Mouse (Mus musculus) MEL (cell line): ENCODE measurements around the gene Gpatch2l. TPM values are rescaled to one million over a fixed set of nuclear protein-coding genes. Genes with fewer than 3 reads are reported as not detected.

Source experiments
- DNase-seq: peaks from one replicate; pipeline ENCODE4 v3.0.0; 2011; ENCODE audit warnings: low read depth, low spot score
- H3K27ac ChIP-seq: 2 replicates; pipeline ENCODE4 v1.5.1; 2012; ENCODE audit warnings: low read depth, mild to moderate bottlenecking, control low read depth, low read length, moderate library complexity; ENCODE audit not compliant: control insufficient read depth
- H3K27me3 ChIP-seq, 2 experiments: fragments of 150-350 bp in 1 of 2; sonication (generic) in 1 of 2; 2 replicates each; pipeline ENCODE4 v1.6.1; 2012; ENCODE audit warnings: low read length in 2 of 2, mild to moderate bottlenecking in 2 of 2, improper control_type of control experiment in 1 of 2, moderate library complexity in 1 of 2; ENCODE audit not compliant: insufficient read depth in 2 of 2, control insufficient read depth in 1 of 2
- H3K36me3 ChIP-seq, 2 experiments: 2 replicates each; pipeline ENCODE4 v1.6.1; 2012 to 2014; ENCODE audit warnings: low read length in 2 of 2, improper control_type of control experiment in 1 of 2, inconsistent platforms in 1 of 2, mild to moderate bottlenecking in 1 of 2; ENCODE audit not compliant: insufficient read depth in 2 of 2, control insufficient read depth in 1 of 2
- H3K4me1 ChIP-seq, 2 experiments: fragments of 150-350 bp in 1 of 2; sonication (generic) in 1 of 2; 2 replicates each; pipeline ENCODE4 v1.6.1; 2012; ENCODE audit warnings: low read length in 2 of 2, improper control_type of control experiment in 1 of 2, mild to moderate bottlenecking in 1 of 2; ENCODE audit not compliant: insufficient read depth in 2 of 2, control insufficient read depth in 1 of 2
- H3K4me3 ChIP-seq, 2 experiments: fragments of 150-350 bp in 1 of 2; sonication (generic) in 1 of 2; 2 replicates each; pipeline ENCODE4 v1.5.1; 2012; ENCODE audit warnings: low read depth in 2 of 2, low read length in 2 of 2, mild to moderate bottlenecking in 2 of 2, moderate library complexity in 2 of 2, control low read depth in 1 of 2, improper control_type of control experiment in 1 of 2; ENCODE audit not compliant: control insufficient read depth in 1 of 2, insufficient read depth in 1 of 2
- H3K79me2 ChIP-seq: 2 replicates; pipeline ENCODE4 v1.6.1; 2012; ENCODE audit warnings: mild to moderate bottlenecking, low read length, moderate library complexity; ENCODE audit not compliant: control insufficient read depth, poor library complexity, insufficient read depth
- H3K9ac ChIP-seq: 2 replicates; pipeline ENCODE4 v1.6.1; 2012; ENCODE audit warnings: low read depth, mild to moderate bottlenecking, control low read depth, low read length, moderate library complexity; ENCODE audit not compliant: control insufficient read depth, poor library complexity, severe bottlenecking
- H3K9me3 ChIP-seq: fragments of 150-350 bp; sonication (generic); replicated peaks from 2 replicates; pipeline ENCODE4 v1.6.1; 2012; ENCODE audit warnings: mild to moderate bottlenecking, low read length, improper control_type of control experiment, moderate library complexity; ENCODE audit not compliant: insufficient read depth
- CHD1 ChIP-seq: IDR thresholded peaks from 2 replicates; pipeline ENCODE4 v1.6.1; 2012; ENCODE audit warnings: low read depth, mild to moderate bottlenecking, inconsistent platforms, low read length, improper control_type of control experiment
- CHD2 ChIP-seq: IDR thresholded peaks from 2 replicates; pipeline ENCODE4 v1.6.1; 2011; ENCODE audit warnings: low read length, improper control_type of control experiment
- ELF1 ChIP-seq: IDR thresholded peaks from 2 replicates; pipeline ENCODE4 v1.6.1; 2014; ENCODE audit warnings: low read depth, mild to moderate bottlenecking, inconsistent platforms, low read length, improper control_type of control experiment, moderate library complexity
- ETS1 ChIP-seq: IDR thresholded peaks from 2 replicates; pipeline ENCODE4 v1.6.1; 2012; ENCODE audit warnings: low read depth, mild to moderate bottlenecking, inconsistent platforms, low read length, improper control_type of control experiment, moderate library complexity
- GABPA ChIP-seq: IDR thresholded peaks from 2 replicates; pipeline ENCODE4 v1.6.1; 2012; ENCODE audit warnings: low read depth, mild to moderate bottlenecking, inconsistent platforms, low read length, improper control_type of control experiment, moderate library complexity
- GATA1 ChIP-seq: IDR thresholded peaks from 2 replicates; pipeline ENCODE4 v1.6.1; 2011; ENCODE audit warnings: low read depth, low read length, improper control_type of control experiment
- HCFC1 ChIP-seq: IDR thresholded peaks from 2 replicates; pipeline ENCODE4 v1.6.1; 2012; ENCODE audit warnings: low read depth, mild to moderate bottlenecking, inconsistent platforms, low read length, improper control_type of control experiment, moderate library complexity
- MAZ ChIP-seq: IDR thresholded peaks from 2 replicates; pipeline ENCODE4 v1.6.1; 2012; ENCODE audit warnings: low read depth, mild to moderate bottlenecking, inconsistent platforms, low read length, improper control_type of control experiment
- MEF2A ChIP-seq: IDR thresholded peaks from 2 replicates; pipeline ENCODE4 v1.6.1; 2014; ENCODE audit warnings: low read depth, mild to moderate bottlenecking, inconsistent platforms, low read length, improper control_type of control experiment; ENCODE audit not compliant: poor library complexity, insufficient replicate concordance, severe bottlenecking; ENCODE audit errors: extremely low read depth
- MXI1 ChIP-seq: IDR thresholded peaks from 2 replicates; pipeline ENCODE4 v1.6.1; 2011; ENCODE audit warnings: mild to moderate bottlenecking, low read depth, low read length, improper control_type of control experiment
- MYB ChIP-seq: IDR thresholded peaks from 2 replicates; pipeline ENCODE4 v1.6.1; 2011; ENCODE audit warnings: mild to moderate bottlenecking, low read depth, low read length, improper control_type of control experiment
- NELFE ChIP-seq: IDR thresholded peaks from 2 replicates; pipeline ENCODE4 v1.6.1; 2011; ENCODE audit warnings: low read depth, low read length, improper control_type of control experiment
- POLR2A ChIP-seq, 2 experiments: IDR thresholded peaks; 2 replicates each; pipeline ENCODE4 v1.6.1; 2011 to 2012; ENCODE audit warnings: low read length in 2 of 2, mild to moderate bottlenecking in 2 of 2, control low read depth in 1 of 2, improper control_type of control experiment in 1 of 2, low read depth in 1 of 2, moderate library complexity in 1 of 2; ENCODE audit not compliant: control insufficient read depth in 1 of 2, insufficient read depth in 1 of 2, poor library complexity in 1 of 2
- POLR2AphosphoS2 ChIP-seq: IDR thresholded peaks from 2 replicates; pipeline ENCODE4 v1.6.1; 2011; ENCODE audit warnings: low read length, improper control_type of control experiment
- SIN3A ChIP-seq: IDR thresholded peaks from 2 replicates; pipeline ENCODE4 v1.6.1; 2012; ENCODE audit warnings: low read length, improper control_type of control experiment, inconsistent platforms
- TBP ChIP-seq: IDR thresholded peaks from 2 replicates; pipeline ENCODE4 v1.8.0; 2011; ENCODE audit warnings: low read depth, low read length, improper control_type of control experiment
- UBTF ChIP-seq: IDR thresholded peaks from 2 replicates; pipeline ENCODE4 v1.6.1; 2012; ENCODE audit warnings: low read depth, mild to moderate bottlenecking, inconsistent platforms, low read length, improper control_type of control experiment, moderate library complexity, borderline replicate concordance; ENCODE audit not compliant: insufficient read depth
- USF2 ChIP-seq, 2 experiments: IDR thresholded peaks; 2 replicates each; pipeline ENCODE4 v1.6.1; 2011 to 2012; ENCODE audit warnings: improper control_type of control experiment in 2 of 2, low read length in 2 of 2, borderline replicate concordance in 1 of 2, inconsistent platforms in 1 of 2, low read depth in 1 of 2, mild to moderate bottlenecking in 1 of 2; ENCODE audit not compliant: insufficient read depth in 1 of 2
- ZC3H11A ChIP-seq: IDR thresholded peaks from 2 replicates; pipeline ENCODE4 v1.6.1; 2012; ENCODE audit warnings: low read depth, mild to moderate bottlenecking, inconsistent platforms, low read length, improper control_type of control experiment
- ZKSCAN1 ChIP-seq: IDR thresholded peaks from 2 replicates; pipeline ENCODE4 v1.6.1; 2012; ENCODE audit warnings: low read depth, mild to moderate bottlenecking, inconsistent platforms, low read length, improper control_type of control experiment, moderate library complexity
- ZMIZ1 ChIP-seq: IDR thresholded peaks from 2 replicates; pipeline ENCODE4 v1.6.1; 2012; ENCODE audit warnings: low read depth, mild to moderate bottlenecking, inconsistent platforms, low read length, improper control_type of control experiment, moderate library complexity
- polyA plus RNA-seq, 2 experiments: library from polyadenylated mRNA; stranded (reverse) in 1 of 2; unstranded in 1 of 2; fragments of >175 nt in 1 of 2; fragments of >200 nt in 1 of 2; gene quantifications; 2 replicates each; pipeline versions ENCODE4 v1.2.1 to v1.2.4; 2012; ENCODE audit warnings: low replicate concordance in 2 of 2, low read depth in 1 of 2; ENCODE audit not compliant: insufficient read length in 2 of 2, insufficient read depth in 1 of 2, missing spikeins in 1 of 2
- total RNA-seq: library from RNA; depleted of rRNA; stranded (reverse); fragments of 300-350 nt; gene quantifications from 2 replicates; pipeline ENCODE4 v1.2.3, GENCODE M21; 2012; rRNA removed

Gpatch2l gene
- 13.5 and 15.5 TPM in 2 replicates for total RNA-seq
- 10 to 100 TPM; 18.6 to 50.5 TPM for polyA plus RNA-seq

DNA sequence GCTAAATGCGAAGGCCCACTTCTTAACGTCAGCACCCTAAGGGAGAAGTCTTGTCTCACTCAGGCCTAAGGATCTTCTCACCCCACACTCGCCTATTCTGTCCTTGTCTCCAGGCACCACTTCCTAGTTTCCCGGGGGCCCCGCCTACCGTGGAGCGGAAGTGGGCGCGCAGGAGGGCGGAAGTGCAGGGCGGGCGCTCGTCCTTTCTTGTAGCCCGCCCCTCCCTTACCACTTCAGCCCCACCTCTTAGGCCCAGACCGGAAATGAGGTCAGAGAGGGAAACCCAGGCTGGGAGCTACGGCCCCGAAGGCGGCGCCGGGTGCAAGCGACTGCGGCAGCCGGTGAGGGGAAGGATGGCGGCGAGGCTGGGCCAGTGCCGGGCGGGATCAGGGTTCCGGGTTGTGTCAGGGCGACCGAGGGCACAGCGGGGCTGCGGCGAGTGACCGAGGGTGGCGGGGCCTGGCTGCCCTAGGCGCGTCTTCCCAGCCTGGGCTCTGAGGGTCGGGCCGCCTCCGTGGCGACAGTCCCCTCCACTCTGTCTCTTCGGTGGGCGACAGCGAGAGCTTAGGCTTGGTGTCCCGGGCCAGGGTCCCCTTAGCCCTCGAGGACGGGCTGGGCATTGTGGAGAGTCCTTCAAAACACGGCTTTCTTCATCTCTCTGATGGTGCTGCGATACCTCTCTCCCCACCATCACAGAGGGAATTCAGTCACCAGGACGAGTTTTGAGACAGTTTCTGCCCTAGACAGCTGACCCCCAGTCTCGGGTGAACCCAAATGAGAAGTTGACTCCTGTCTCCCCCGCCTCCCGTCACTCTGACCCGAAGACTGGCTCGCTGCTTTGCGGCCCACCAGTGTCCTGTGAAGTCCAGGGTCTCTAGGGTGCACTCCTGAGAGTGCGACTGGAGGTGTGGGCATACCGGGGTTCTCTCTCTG is at the start of gene Gpatch2l:
TSS of gene Gpatch2l (plus strand) at position 255 of the 933 bp plus-strand sequence.
- Histone ChIP-seq H3K27ac (peak within 1 kb of the TSS; percentile 88), H3K9ac (peak within 1 kb of the TSS; percentile 93), H3K4me1 (peaks cover 8 to 16% of the 10 kb centered on the region in 2 experiments; a peak in 3 of 4 replicates), H3K4me3 (peak within 1 kb of the TSS; percentile 86 to 90), H3K36me3 (peaks cover 2 to 27% of the 10 kb centered on the region in 2 experiments), H3K27me3 (peaks cover 0 to 2% of the 10 kb centered on the region in 2 experiments; a peak in 1 of 4 replicates), H3K79me2 (peaks cover 38% of the 10 kb centered on the region), H3K9me3 (no peaks in the 10 kb centered on the region)
- DNase-seq: peak; percentile 98
- TF ChIP-seq ETS1 (peak; percentile 68; the same call in 1 of the 2 replicates), POLR2A (IDR thresholded peaks at IDR 0.05; ENCODE audit: control insufficient read depth in 1 of 2, insufficient read depth in 1 of 2, low read depth in 1 of 2, low read length in 2 of 2, poor library complexity in 1 of 2) (peak; percentile 88), ZMIZ1 (peak; percentile 84), ZC3H11A (no peak), UBTF (no peak), CHD1 (no peak), MAZ (peak; percentile 80), POLR2AphosphoS2 (peak; percentile 92), MXI1 (0 out of 2 replicates have a peak, but pooled peaks have one; percentile 31), NELFE (peak; percentile 92), SIN3A (peak; percentile 83; the same call in 1 of the 2 replicates), HCFC1 (peak; percentile 87), MYB (no peak), ELF1 (peak; percentile 98), TBP (peak; percentile 64; the same call in 1 of the 2 replicates)

- Histone ChIP-seq H3K27me3 (no peaks in the 10 kb centered on the region; a peak in 1 of 4 replicates), H3K79me2 (no peaks in the 10 kb centered on the region), H3K4me1 (no peaks in the 10 kb centered on the region), H3K4me3 (no peak overlapping the region), H3K9ac (no peak overlapping the region), H3K36me3 (no peaks in the 10 kb centered on the region), H3K9me3 (no peaks in the 10 kb centered on the region)
- DNase-seq: no peak
- TF ChIP-seq CHD2 (no peak), MEF2A (no peak), NELFE (no peak), MAZ (no peak), ZKSCAN1 (no peak), CHD1 (no peak), TBP (no peak), ZMIZ1 (no peak), GABPA (no peak), HCFC1 (no peak), GATA1 (no peak), USF2 (IDR thresholded peaks at IDR 0.05; ENCODE audit: borderline replicate concordance in 1 of 2, insufficient read depth in 1 of 2, low read depth in 1 of 2, low read length in 2 of 2) (no peak), SIN3A (no peak), POLR2AphosphoS2 (no peak), MYB (no peak)
- TF ChIP-seq, all 39 proteins: peak for 0
- no peak overlapping the region for H3K27ac ChIP-seq
Observed at GRCm38 (mm10) chr12:86192036-86192449, 49.6 kb upstream of the Gpatch2l start.
